Mouse (Mus musculus): Measurements from ENCODE around the gene Cops6. TPM values are rescaled to one million over a fixed set of nuclear protein-coding genes. Genes with fewer than 3 reads are reported as not detected.
A peak's percentile ranks its signal among the peaks of the same experiment; 100 is the strongest.

The Cops6 gene
- polyA plus RNA-seq, 1 experiment from 2014 or later, result 240 TPM

DNA sequence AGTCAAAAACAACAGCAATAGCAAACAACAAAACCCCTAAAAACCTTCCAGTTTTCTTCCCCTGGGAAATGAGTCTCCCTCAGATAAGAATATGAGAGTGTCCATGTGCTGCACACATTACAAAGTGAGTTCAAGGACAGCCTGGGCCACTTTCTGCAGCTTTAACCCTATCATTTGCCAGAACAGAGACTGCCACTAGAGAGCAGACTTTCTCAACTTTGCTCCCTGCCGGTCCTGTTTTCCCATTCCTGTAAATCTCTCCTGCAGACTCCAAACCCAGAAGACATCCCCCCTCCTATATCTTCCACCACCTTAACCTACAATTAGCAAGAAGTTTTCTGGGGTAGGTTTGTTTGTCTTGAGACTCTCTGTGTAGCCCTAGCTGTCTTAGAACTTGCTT, 38.7 kb downstream of the Cops6 start:
- no peak overlapping the region for H3K4me3 ChIP-seq (replicated peaks; ENCODE audit: low read depth, low read length)
- H3K36me3 ChIP-seq (ENCODE audit: insufficient read depth, low read length), result no peaks in the 10 kb centered on the region
- no peak for ATAC-seq (replicated peaks; ENCODE audit: low FRiP score, low read depth)
- peak; percentile 42 for DNase-seq (ENCODE audit: low spot score)
- H3K9ac ChIP-seq (ENCODE audit: low read depth, low read length), result no peak overlapping the region
- no peaks in the 10 kb centered on the region for H3K9me3 ChIP-seq (replicated peaks; ENCODE audit: low read length)
- H3K27me3 ChIP-seq (ENCODE audit: insufficient read depth, low read length), result no peaks in the 10 kb centered on the region
- no peak overlapping the region for H3K27ac ChIP-seq
- TF ChIP-seq CTCF (IDR thresholded peaks at IDR 0.05; ENCODE audit: low read depth), result peak; percentile 66
- 7% methylated on average over 1 of the region's 1 CpGs for WGBS
- H3K4me2 ChIP-seq (ENCODE audit: low read length), result no peak overlapping the region
- H3K4me1 ChIP-seq (replicated peaks; ENCODE audit: insufficient read depth, low read length), result no peaks in the 10 kb centered on the region

DNA sequence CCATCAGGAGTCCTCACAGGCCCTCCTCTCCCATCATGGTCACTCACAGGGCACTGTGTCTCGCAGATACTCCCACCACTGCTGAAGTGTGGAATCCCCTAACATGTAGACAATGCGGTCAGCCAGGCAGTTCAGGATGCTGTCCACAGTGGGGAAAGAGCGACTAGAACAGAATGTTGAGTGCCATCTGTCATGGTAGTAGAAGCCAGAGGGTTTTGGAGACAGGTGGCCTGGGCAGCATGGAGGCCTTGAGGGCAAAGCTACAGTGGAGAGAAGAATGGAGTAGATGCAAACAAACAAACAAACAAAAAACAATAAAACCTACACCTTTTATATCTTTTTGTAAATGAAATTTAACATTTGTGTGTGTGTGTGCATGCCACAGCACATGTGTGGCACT, 41.2 kb downstream of the Cops6 start:
- Histone ChIP-seq H3K27ac (no peak overlapping the region), H3K9ac (ENCODE audit: low read depth, low read length) (no peak overlapping the region)
- 87% methylated on average over 3 of the region's 3 CpGs for WGBS

DNA sequence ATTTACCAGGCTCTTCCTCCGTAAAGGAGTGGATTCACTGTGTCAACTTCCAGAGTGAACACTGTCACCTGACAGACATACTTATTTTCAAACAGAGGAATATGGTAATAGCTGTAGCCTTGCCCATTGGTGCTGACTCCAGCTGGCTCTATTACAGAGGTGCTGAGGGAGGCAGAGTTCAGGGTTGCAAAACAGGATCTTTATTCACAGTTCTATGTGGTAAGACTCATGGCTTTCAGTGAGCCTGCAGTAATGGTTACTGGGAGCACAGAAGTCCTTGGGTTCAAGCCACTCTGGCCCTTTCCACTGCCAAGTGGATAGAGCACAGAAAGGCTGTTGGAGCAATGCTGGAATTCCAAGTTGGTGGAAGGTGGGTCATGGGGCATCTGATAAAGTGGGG, 46.4 kb downstream of the Cops6 start:
- TF ChIP-seq CTCF (IDR thresholded peaks at IDR 0.05; ENCODE audit: low read depth), result no peak
- Histone ChIP-seq H3K27ac (no peak overlapping the region), H3K27me3 (ENCODE audit: insufficient read depth, low read length) (no peaks in the 10 kb centered on the region), H3K4me2 (ENCODE audit: low read length) (no peak overlapping the region), H3K36me3 (ENCODE audit: insufficient read depth, low read length) (no peaks in the 10 kb centered on the region), H3K9ac (ENCODE audit: low read depth, low read length) (no peak overlapping the region), H3K4me3 (replicated peaks; ENCODE audit: low read depth, low read length) (no peak overlapping the region), H3K4me1 (replicated peaks; ENCODE audit: insufficient read depth, low read length) (no peaks in the 10 kb centered on the region), H3K9me3 (replicated peaks; ENCODE audit: low read length) (no peaks in the 10 kb centered on the region)
- 87% methylated on average over 1 of the region's 1 CpGs for WGBS
- DNase-seq (ENCODE audit: low spot score) (no peak), ATAC-seq (replicated peaks; ENCODE audit: low FRiP score, low read depth) (no peak)

More for the DNA sequence above, 41.2 kb downstream of the Cops6 start:
- no peaks in the 10 kb centered on the region for H3K9me3 ChIP-seq (replicated peaks; ENCODE audit: low read length)
- H3K4me1 ChIP-seq (replicated peaks; ENCODE audit: insufficient read depth, low read length), result no peaks in the 10 kb centered on the region
- no peak overlapping the region for H3K4me3 ChIP-seq (replicated peaks; ENCODE audit: low read depth, low read length)
- H3K27me3 ChIP-seq (ENCODE audit: insufficient read depth, low read length), result no peaks in the 10 kb centered on the region
- H3K36me3 ChIP-seq (ENCODE audit: insufficient read depth, low read length), result no peaks in the 10 kb centered on the region
- no peak for ATAC-seq (replicated peaks; ENCODE audit: low FRiP score, low read depth)
- no peak overlapping the region for H3K4me2 ChIP-seq (ENCODE audit: low read length)
- no peak for TF ChIP-seq CTCF (IDR thresholded peaks at IDR 0.05; ENCODE audit: low read depth)
- no peak for DNase-seq (ENCODE audit: low spot score)

DNA sequence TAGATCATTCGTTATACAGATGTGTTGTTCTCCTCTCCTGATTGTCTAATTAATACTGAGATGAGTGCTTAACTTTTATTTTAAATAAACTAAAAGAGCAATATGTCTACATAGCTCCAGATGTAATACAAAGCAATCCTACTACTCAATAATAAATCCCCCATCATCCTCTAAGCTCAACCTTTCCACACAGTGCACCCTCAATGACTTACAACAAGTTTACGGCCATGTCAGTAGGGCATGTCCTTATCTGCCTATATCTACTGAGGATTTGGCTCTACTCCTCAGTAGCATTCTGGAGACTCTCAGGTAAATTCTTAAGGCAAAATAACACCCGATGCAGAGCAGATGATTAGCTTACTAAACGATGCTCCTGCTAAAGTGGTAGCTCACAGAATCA, 47.0 kb downstream of the Cops6 start:
- Histone ChIP-seq H3K27ac (no peak overlapping the region), H3K4me1 (replicated peaks; ENCODE audit: insufficient read depth, low read length) (no peaks in the 10 kb centered on the region), H3K9ac (ENCODE audit: low read depth, low read length) (no peak overlapping the region), H3K36me3 (ENCODE audit: insufficient read depth, low read length) (no peaks in the 10 kb centered on the region), H3K9me3 (replicated peaks; ENCODE audit: low read length) (no peaks in the 10 kb centered on the region), H3K4me2 (ENCODE audit: low read length) (no peak overlapping the region), H3K27me3 (ENCODE audit: insufficient read depth, low read length) (no peaks in the 10 kb centered on the region), H3K4me3 (replicated peaks; ENCODE audit: low read depth, low read length) (no peak overlapping the region)
- ATAC-seq (replicated peaks; ENCODE audit: low FRiP score, low read depth) (no peak), DNase-seq (ENCODE audit: low spot score) (no peak)
- TF ChIP-seq CTCF (IDR thresholded peaks at IDR 0.05; ENCODE audit: low read depth), result no peak
- WGBS, result 85% methylated on average over 4 of the region's 4 CpGs

MicroRNAs encoded within 50 kb of the gene (microRNA counts, 519-probe panel; counts per million panel counts)
- microRNA mmu-miR-106b (6,284 counts per million, percentile 91 among the panel's probes with 10 or more counts), microRNA mmu-miR-25 (7,590 counts per million, percentile 97 among the panel's probes with 10 or more counts), microRNA mmu-miR-93 (6,375 counts per million, percentile 92 among the panel's probes with 10 or more counts)

Small RNA genes lying within 50 kb of the gene (microRNA-seq; reads per million reads assigned to microRNA genes)
- gene Mir106b, result 6,256 reads per million, percentile 93 among the genes with 10 or more reads in this experiment
- 972 reads per million, percentile 78 among the genes with 10 or more reads in this experiment for gene Mir25
- 8,678 reads per million, percentile 94 among the genes with 10 or more reads in this experiment for gene Mir93

Other genes starting within 250 kb of the Cops6 start
- 0.13 and 0.20 TPM in 2 replicates for gene Cyp3a13, start 239.5 kb upstream of the Cops6 start, polyA plus RNA-seq (2015; fragmentation: Nextera tagmentation; extraction: Ambion mirVana)
- gene Gjc3, start 198.0 kb upstream of the Cops6 start, polyA plus RNA-seq (2015; fragmentation: Nextera tagmentation; extraction: Ambion mirVana), result 0.03 and 0.09 TPM in 2 replicates
- 0.09 and 0.22 TPM in 2 replicates for gene Azgp1, start 179.6 kb upstream of the Cops6 start, polyA plus RNA-seq (2015; fragmentation: Nextera tagmentation; extraction: Ambion mirVana)
- gene Smok3a, start 139.8 kb upstream of the Cops6 start, polyA plus RNA-seq (2015; fragmentation: Nextera tagmentation; extraction: Ambion mirVana), result not detected in 2 replicates
- not detected in 2 replicates for gene Smok3b, start 139.6 kb upstream of the Cops6 start, polyA plus RNA-seq (2015; fragmentation: Nextera tagmentation; extraction: Ambion mirVana)
- not detected in 2 replicates for gene Smok3c, start 107.9 kb upstream of the Cops6 start, polyA plus RNA-seq (2015; fragmentation: Nextera tagmentation; extraction: Ambion mirVana)
- 17.2 and 17.8 TPM in 2 replicates for gene Zkscan1, start 76.0 kb upstream of the Cops6 start, polyA plus RNA-seq (2015; fragmentation: Nextera tagmentation; extraction: Ambion mirVana)
- gene Zscan21, start 44.2 kb upstream of the Cops6 start, polyA plus RNA-seq (2015; fragmentation: Nextera tagmentation; extraction: Ambion mirVana), result 45.3 and 49.6 TPM in 2 replicates
- 13.2 and 16.8 TPM in 2 replicates for gene Zfp113, start 5.3 kb upstream of the Cops6 start, polyA plus RNA-seq (2015; fragmentation: Nextera tagmentation; extraction: Ambion mirVana)
- 13.0 and 13.1 TPM in 2 replicates for gene Ap4m1, start 10.9 kb downstream of the Cops6 start, polyA plus RNA-seq (2015; fragmentation: Nextera tagmentation; extraction: Ambion mirVana)
- gene Mcm7, start 11.4 kb downstream of the Cops6 start, polyA plus RNA-seq (2015; fragmentation: Nextera tagmentation; extraction: Ambion mirVana), result 119 and 136 TPM in 2 replicates
- gene Taf6, start 26.4 kb downstream of the Cops6 start, polyA plus RNA-seq (2015; fragmentation: Nextera tagmentation; extraction: Ambion mirVana), result 49.8 and 54.8 TPM in 2 replicates
- gene Cnpy4, start 26.4 kb downstream of the Cops6 start, polyA plus RNA-seq (2015; fragmentation: Nextera tagmentation; extraction: Ambion mirVana), result 42.2 and 43.9 TPM in 2 replicates
- gene Mblac1, start 33.2 kb downstream of the Cops6 start, polyA plus RNA-seq (2015; fragmentation: Nextera tagmentation; extraction: Ambion mirVana), result 11.4 and 12.8 TPM in 2 replicates
- 0.22 and 0.36 TPM in 2 replicates for gene Nxpe5, start 64.8 kb downstream of the Cops6 start, polyA plus RNA-seq (2015; fragmentation: Nextera tagmentation; extraction: Ambion mirVana)
- 77.6 and 87.0 TPM in 2 replicates for gene Lamtor4, start 94.4 kb downstream of the Cops6 start, polyA plus RNA-seq (2015; fragmentation: Nextera tagmentation; extraction: Ambion mirVana)
- gene BC037034, start 103.0 kb downstream of the Cops6 start, polyA plus RNA-seq (2015; fragmentation: Nextera tagmentation; extraction: Ambion mirVana), result 3.2 and 4.3 TPM in 2 replicates
- gene Gal3st4, start 111.8 kb downstream of the Cops6 start, polyA plus RNA-seq (2015; fragmentation: Nextera tagmentation; extraction: Ambion mirVana), result 0.86 and 1.5 TPM in 2 replicates
- 0.06 and 0.16 TPM in 2 replicates for gene Gm43720, start 118.9 kb downstream of the Cops6 start, polyA plus RNA-seq (2015; fragmentation: Nextera tagmentation; extraction: Ambion mirVana)
- gene Gpc2, start 118.9 kb downstream of the Cops6 start, polyA plus RNA-seq (2015; fragmentation: Nextera tagmentation; extraction: Ambion mirVana), result 8.1 and 9.1 TPM in 2 replicates
- 1.7 and 1.8 TPM in 2 replicates for gene Stag3, start 119.2 kb downstream of the Cops6 start, polyA plus RNA-seq (2015; fragmentation: Nextera tagmentation; extraction: Ambion mirVana)
- gene Pvrig, start 180.9 kb downstream of the Cops6 start, polyA plus RNA-seq (2015; fragmentation: Nextera tagmentation; extraction: Ambion mirVana), result 0.13 TPM in 1 of 2 replicates, not detected in the other

Measured in kidney, postnatal 0 days (tissue).